In genomic region chr16:50420130-50420529, GRCm38 (mm10) we compare ENCODE assay signal across 9 mouse cellular contexts. TPM values are rescaled to one million over a fixed set of nuclear protein-coding genes. Genes with fewer than 3 reads are reported as not detected.
DNase-seq lines count a peak whose midpoint lies in the region; TF ChIP-seq lines count a peak whose summit lies in the region.
"Had no signal": no experiment of that assay in that cellular context is flagged by ENCODE, and none has a peak within 500 bp of the region (broad histone marks: within the 10 kb centered on the region; RNA-seq: fewer than 3 reads in every experiment).

No protein-coding gene starts in this region.

- no peak overlapping the region for H3K27ac ChIP-seq in layer of hippocampus, adult 2 months
- H3K27ac ChIP-seq: macrophage had no signal

- no peak overlapping the region for H3K4me3 ChIP-seq in layer of hippocampus, adult 2 months

- TF ChIP-seq CTCF in layer of hippocampus, adult 2 months (conservative IDR thresholded peaks at IDR 0.05) = peak; percentile 37

- peak; percentile 46 for DNase-seq in adrenal gland, postnatal 14 days
- no peak for DNase-seq in adrenal gland, postnatal 25 days
- DNase-seq in layer of hippocampus, adult 2 months (ENCODE audit: low spot score in 2 of 2) = no peak
- no peak for DNase-seq in layer of hippocampus, postnatal 25 days (ENCODE audit: extremely low spot score in 1 of 2, low spot score in 1 of 2)
- DNase-seq in B cell, adult 2 months = peak; percentile 29 to 34
- DNase-seq in kidney, postnatal 4 days = peak; percentile 12 to 19
- DNase-seq in ovary, postnatal 14 days (ENCODE audit: low spot score) = no peak
- DNase-seq in urinary bladder, postnatal 4 days (ENCODE audit: low spot score in 2 of 2) = no peak

RNA-seq across cellular contexts. Expression of gene Bbx, which starts 12.1 kb away (rescaled TPM):
- 28.8 and 33.3 TPM in 2 replicates for total RNA-seq in adrenal gland, postnatal 14 days (2021)
- 35.0 and 46.2 TPM in 2 replicates for total RNA-seq in adrenal gland, postnatal 25 days (2021)
- total RNA-seq in layer of hippocampus, adult 2 months (2021) = 10 to 100 TPM; 27.5 to 28.4 TPM
- total RNA-seq in layer of hippocampus, postnatal 25 days (2021) = 10 to 100 TPM; 20.9 to 21.3 TPM

Comparison
In these comparisons a context has a peak if more than half of its experiments do, and no peak if none do; other contexts are left out.
1. DNase-seq: peak in adrenal gland, postnatal 14 days (single experiment), B cell, adult 2 months (2 of 2) and kidney, postnatal 4 days (2 of 2); none in adrenal gland, postnatal 25 days (single experiment), layer of hippocampus, adult 2 months (0 of 2), layer of hippocampus, postnatal 25 days (0 of 2), ovary, postnatal 14 days (single experiment) and urinary bladder, postnatal 4 days (0 of 2).